In genomic region chr8:111561824-111562223, GRCm38 (mm10) we compare ENCODE assay signal across 12 mouse cellular contexts. TPM values are rescaled to one million over a fixed set of nuclear protein-coding genes. Genes with fewer than 3 reads are reported as not detected.
DNase-seq lines count a peak whose midpoint lies in the region; ATAC-seq and TF ChIP-seq lines count a peak whose summit lies in the region.
"Had no signal": no experiment of that assay in that cellular context is flagged by ENCODE, and none has a peak within 500 bp of the region (broad histone marks: within the 10 kb centered on the region; RNA-seq: fewer than 3 reads in every experiment).

No protein-coding gene starts in this region.

- 20% methylated on average over 4 of the region's 4 CpGs for WGBS in spleen, adult 2 months
- WGBS in heart, embryonic 14.5 days = 33% methylated on average over 4 of the region's 4 CpGs
- 93% methylated on average over 4 of the region's 4 CpGs for WGBS in midbrain, embryonic 10.5 days

- TF ChIP-seq CTCF in spleen, adult 2 months (IDR thresholded peaks at IDR 0.05; ENCODE audit: extremely low read depth, insufficient read depth, insufficient read length, insufficient replicate concordance) = no peak

- ATAC-seq in heart, embryonic 14.5 days (ENCODE audit: insufficient number of reproducible peaks, insufficient read depth, low FRiP score, low read depth) = no peak

- no peaks in the 10 kb centered on the region for H3K36me3 ChIP-seq in spleen, adult 2 months (ENCODE audit: control insufficient read depth, insufficient read depth, low read length)
- no peaks in the 10 kb centered on the region for H3K36me3 ChIP-seq in heart, embryonic 14.5 days (ENCODE audit: control insufficient read depth, insufficient read depth, low read length)
- H3K36me3 ChIP-seq in midbrain, embryonic 10.5 days = peaks cover 12% of the 10 kb centered on the region

- peak in 1 of 2 experiments; percentile 26 for DNase-seq in spleen, adult 2 months (ENCODE audit: low read depth in 1 of 2, low spot score in 2 of 2)
- no peak for DNase-seq in spleen, postnatal 4 days (ENCODE audit: low spot score in 2 of 2)
- DNase-seq in lung, postnatal 4 days = peak; percentile 38 to 55
- peak; percentile 63 for DNase-seq in thymus, postnatal 4 days
- DNase-seq in midbrain, embryonic 10.5 days (ENCODE audit: low spot score) = no peak
- no peak for DNase-seq in adrenal gland, adult (ENCODE audit: inconsistent age in 2 of 2, low spot score in 1 of 2)
- DNase-seq in adrenal gland, postnatal 36 days = no peak
- DNase-seq: cerebellum, postnatal 10 days; kidney, postnatal 25 days; right cerebral cortex, postnatal 14 days had no signal

- peak overlapping the region; percentile 63 for H3K27ac ChIP-seq in spleen, adult 2 months (ENCODE audit: insufficient read depth, low read length)
- peak overlapping the region; percentile 81 to 83 for H3K27ac ChIP-seq in heart, embryonic 14.5 days (replicated peaks in 1 of 2; ENCODE audit: control insufficient read depth in 1 of 2, insufficient read depth in 1 of 2, low read depth in 2 of 2, low read length in 2 of 2)
- H3K27ac ChIP-seq in midbrain, embryonic 10.5 days (replicated peaks) = no peak overlapping the region

- no peak overlapping the region for H3K9ac ChIP-seq in heart, embryonic 14.5 days (ENCODE audit: low read length)

- H3K4me3 ChIP-seq in spleen, adult 2 months (ENCODE audit: extremely low read depth, insufficient read depth, insufficient read length) = no peak overlapping the region
- no peak overlapping the region for H3K4me3 ChIP-seq in heart, embryonic 14.5 days (ENCODE audit: control insufficient read depth in 1 of 2, insufficient read depth in 1 of 2, low read depth in 1 of 2, low read length in 2 of 2)
- H3K4me3 ChIP-seq in midbrain, embryonic 10.5 days = no peak overlapping the region

- no peaks in the 10 kb centered on the region for H3K27me3 ChIP-seq in spleen, adult 2 months (ENCODE audit: control insufficient read depth, insufficient read depth, low read length)
- no peaks in the 10 kb centered on the region for H3K27me3 ChIP-seq in heart, embryonic 14.5 days (ENCODE audit: control insufficient read depth, insufficient read depth, low read length)
- no peaks in the 10 kb centered on the region for H3K27me3 ChIP-seq in midbrain, embryonic 10.5 days (ENCODE audit: low read depth, poor library complexity, severe bottlenecking)

- H3K9me3 ChIP-seq in heart, embryonic 14.5 days (ENCODE audit: control insufficient read depth, low read length) = no peaks in the 10 kb centered on the region
- no peaks in the 10 kb centered on the region for H3K9me3 ChIP-seq in midbrain, embryonic 10.5 days (replicated peaks)

- peak overlapping the region; percentile 29 for H3K4me2 ChIP-seq in heart, embryonic 14.5 days (ENCODE audit: low read length)
- H3K4me2 ChIP-seq: midbrain, embryonic 11.5 days had no signal

- no peak for TF ChIP-seq POLR2A in spleen, adult 2 months (IDR thresholded peaks at IDR 0.05; ENCODE audit: low read depth, low read length)

- H3K4me1 ChIP-seq in spleen, adult 2 months (ENCODE audit: control insufficient read depth, insufficient read depth, insufficient read length) = peaks cover 13% of the 10 kb centered on the region
- peaks cover 22 to 52% of the 10 kb centered on the region in 2 experiments for H3K4me1 ChIP-seq in heart, embryonic 14.5 days (ENCODE audit: control insufficient read depth in 2 of 2, insufficient read depth in 2 of 2, low read length in 2 of 2)
- peaks cover 11% of the 10 kb centered on the region for H3K4me1 ChIP-seq in midbrain, embryonic 10.5 days

RNA-seq across cellular contexts. Expression of gene Znrf1, which starts 25.9 kb away (rescaled TPM):
- 62.9 and 73.2 TPM in 2 replicates for polyA plus RNA-seq in spleen, adult 2 months (2012; rRNA removed)
- 29.7 and 33.8 TPM in 2 replicates for polyA plus RNA-seq in heart, embryonic 14.5 days (2014; fragmentation: Nextera tagmentation; extraction: Ambion mirVana)
- 28.1 and 32.2 TPM in 2 replicates for polyA plus RNA-seq in midbrain, embryonic 10.5 days (2016; fragmentation: Nextera tagmentation; extraction: Ambion mirVana)
- 10 to 100 TPM; 38.1 to 40.6 TPM for total RNA-seq in adrenal gland, postnatal 36 days (2021)

RNA-seq across cellular contexts. Expression of gene Wdr59, which starts 39.9 kb away (rescaled TPM):
- polyA plus RNA-seq in spleen, adult 2 months (2012; rRNA removed) = 4.6 and 5.0 TPM in 2 replicates
- 3.0 and 3.4 TPM in 2 replicates for polyA plus RNA-seq in heart, embryonic 14.5 days (2014; fragmentation: Nextera tagmentation; extraction: Ambion mirVana)
- 4.2 and 4.8 TPM in 2 replicates for polyA plus RNA-seq in midbrain, embryonic 10.5 days (2016; fragmentation: Nextera tagmentation; extraction: Ambion mirVana)
- total RNA-seq in adrenal gland, postnatal 36 days (2021) = 10 to 100 TPM; 10.4 to 12.8 TPM

Comparison
In these comparisons a context has a peak if more than half of its experiments do, and no peak if none do; other contexts are left out.
1. DNase-seq: peak in lung, postnatal 4 days (2 of 2) and thymus, postnatal 4 days (single experiment); none in spleen, postnatal 4 days (0 of 2), midbrain, embryonic 10.5 days (single experiment), adrenal gland, adult (0 of 2) and adrenal gland, postnatal 36 days (0 of 2).